Mouse (Mus musculus) CH12.LX (cell line): ENCODE measurements at regions not wholly inside any gene's neighbourhood (a gene's known extent, or its start where the extent isn't known, plus 50 kb on each side); places are given as distances from the start of the nearest gene placed in this dataset.

Experiments
- DNase-seq: peaks from one replicate; pipeline ENCODE4 v3.0.0-alpha.2; 2013; ENCODE audit errors: extremely low read depth
- H3K27ac ChIP-seq: 2 replicates; pipeline ENCODE4 v1.5.1; 2012; ENCODE audit warnings: low read depth, mild to moderate bottlenecking, control low read depth, moderate library complexity; ENCODE audit not compliant: insufficient read depth
- H3K27me3 ChIP-seq: replicated peaks from 2 replicates; pipeline ENCODE3; 2012; ENCODE audit warnings: inconsistent platforms
- H3K36me3 ChIP-seq, 2 experiments: replicated peaks in 1 of 2; 2 replicates each; pipeline versions ENCODE3 to v1.6.1; 2012; ENCODE audit warnings: inconsistent platforms in 1 of 2, low read length in 1 of 2, mild to moderate bottlenecking in 1 of 2, mixed read lengths in 1 of 2, moderate library complexity in 1 of 2; ENCODE audit not compliant: control insufficient read depth in 1 of 2, insufficient read depth in 1 of 2
- H3K4me1 ChIP-seq, 2 experiments: 2 replicates each; pipeline ENCODE4 v1.6.1; 2012; ENCODE audit warnings: inconsistent platforms in 1 of 2, moderate library complexity in 1 of 2; ENCODE audit not compliant: insufficient read depth in 2 of 2, control insufficient read depth in 1 of 2
- H3K4me2 ChIP-seq: 2 replicates; pipeline ENCODE4 v1.6.1; 2012; ENCODE audit warnings: low read depth, mild to moderate bottlenecking, control low read depth; ENCODE audit not compliant: poor library complexity, insufficient read depth, severe bottlenecking
- H3K4me3 ChIP-seq, 3 experiments: fragments of 150-350 bp in 1 of 3; sonication (generic) in 1 of 3; replicated peaks in 1 of 3; 2 replicates each; pipeline versions ENCODE3 to v1.5.1; 2011 to 2012; ENCODE audit warnings: low read depth in 2 of 3, low read length in 2 of 3, mild to moderate bottlenecking in 2 of 3, moderate library complexity in 2 of 3, control low read depth in 1 of 3, improper control_type of control experiment in 1 of 3, inconsistent platforms in 1 of 3, mixed read lengths in 1 of 3; ENCODE audit not compliant: poor library complexity in 1 of 3
- H3K79me2 ChIP-seq: replicated peaks from 2 replicates; pipeline ENCODE4 v1.6.1; 2012; ENCODE audit warnings: mild to moderate bottlenecking, moderate library complexity; ENCODE audit not compliant: control insufficient read depth, poor library complexity, insufficient read depth, severe bottlenecking; ENCODE audit errors: extremely low read depth
- H3K9ac ChIP-seq: 2 replicates; pipeline ENCODE4 v1.6.1; 2012; ENCODE audit warnings: low read depth, mild to moderate bottlenecking, control low read depth, moderate library complexity; ENCODE audit not compliant: insufficient read depth
- H3K9me3 ChIP-seq: replicated peaks from 2 replicates; pipeline ENCODE3; 2012; ENCODE audit warnings: low read length, inconsistent platforms, mixed read lengths
- BHLHE40 ChIP-seq: IDR thresholded peaks from 2 replicates; pipeline ENCODE4 v1.6.1; 2011; ENCODE audit warnings: mild to moderate bottlenecking, low read depth, low read length, improper control_type of control experiment
- CHD2 ChIP-seq: IDR thresholded peaks from 2 replicates; pipeline ENCODE4 v1.6.1; 2011; ENCODE audit warnings: low read length, improper control_type of control experiment
- CTCF ChIP-seq, 2 experiments: IDR thresholded peaks in 1 of 2; conservative IDR thresholded peaks in 1 of 2; 2 replicates each; pipeline ENCODE4 v1.5.1; 2011 to 2012; ENCODE audit warnings: low read depth in 2 of 2, low read length in 2 of 2, improper control_type of control experiment in 1 of 2, inconsistent platforms in 1 of 2, mild to moderate bottlenecking in 1 of 2, moderate library complexity in 1 of 2
- E2F4 ChIP-seq: IDR thresholded peaks from 2 replicates; pipeline ENCODE4 v1.6.1; 2011; ENCODE audit warnings: low read depth, low read length, improper control_type of control experiment; ENCODE audit not compliant: insufficient replicate concordance
- ELF1 ChIP-seq: IDR thresholded peaks from 2 replicates; pipeline ENCODE4 v1.6.1; 2014; ENCODE audit warnings: low read depth, mild to moderate bottlenecking, inconsistent platforms, low read length, improper control_type of control experiment
- ETS1 ChIP-seq: conservative IDR thresholded peaks from 2 replicates; pipeline ENCODE4 v1.6.1; 2012; ENCODE audit warnings: low read depth, mild to moderate bottlenecking, inconsistent platforms, low read length, improper control_type of control experiment, moderate library complexity
- HCFC1 ChIP-seq: IDR thresholded peaks from 2 replicates; pipeline ENCODE4 v1.6.1; 2012; ENCODE audit warnings: low read depth, mild to moderate bottlenecking, inconsistent platforms, low read length, improper control_type of control experiment
- IRF4 ChIP-seq: IDR thresholded peaks from 2 replicates; pipeline ENCODE4 v1.6.1; 2014; ENCODE audit warnings: low read depth, mild to moderate bottlenecking, inconsistent platforms, low read length, improper control_type of control experiment
- JUN ChIP-seq: IDR thresholded peaks from 2 replicates; pipeline ENCODE4 v1.6.1; 2011; ENCODE audit warnings: low read depth, mild to moderate bottlenecking, low read length, improper control_type of control experiment, moderate library complexity; ENCODE audit not compliant: insufficient read depth
- MAFK ChIP-seq: IDR thresholded peaks from 2 replicates; pipeline ENCODE4 v1.6.1; 2011; ENCODE audit warnings: low read length, improper control_type of control experiment; ENCODE audit not compliant: insufficient replicate concordance
- MXI1 ChIP-seq: IDR thresholded peaks from 2 replicates; pipeline ENCODE4 v1.6.1; 2011; ENCODE audit warnings: mild to moderate bottlenecking, low read depth, low read length, improper control_type of control experiment
- NELFE ChIP-seq: IDR thresholded peaks from 2 replicates; pipeline ENCODE4 v1.6.1; 2011; ENCODE audit warnings: low read depth, low read length, improper control_type of control experiment
- NRF1 ChIP-seq: IDR thresholded peaks from 2 replicates; pipeline ENCODE4 v1.6.1; 2014; ENCODE audit warnings: low read depth, mild to moderate bottlenecking, inconsistent platforms, low read length, improper control_type of control experiment, moderate library complexity
- POLR2A ChIP-seq: IDR thresholded peaks from 2 replicates; pipeline ENCODE4 v1.6.1; 2011; ENCODE audit warnings: low read depth, mild to moderate bottlenecking, improper control_type of control experiment, low read length
- RAD21 ChIP-seq: IDR thresholded peaks from 2 replicates; pipeline ENCODE4 v1.6.1; 2011; ENCODE audit warnings: low read depth, mild to moderate bottlenecking, low read length, improper control_type of control experiment, moderate library complexity
- RCOR1 ChIP-seq: conservative IDR thresholded peaks from 2 replicates; pipeline ENCODE4 v1.6.1; 2012; ENCODE audit warnings: low read depth, mild to moderate bottlenecking, inconsistent platforms, low read length, improper control_type of control experiment
- SMC3 ChIP-seq: IDR thresholded peaks from 2 replicates; pipeline ENCODE4 v1.6.1; 2011; ENCODE audit warnings: low read depth, low read length, improper control_type of control experiment
- UBTF ChIP-seq: IDR thresholded peaks from 2 replicates; pipeline ENCODE4 v1.6.1; 2012; ENCODE audit warnings: low read depth, mild to moderate bottlenecking, inconsistent platforms, low read length, improper control_type of control experiment, moderate library complexity
- USF2 ChIP-seq: conservative IDR thresholded peaks from 2 replicates; pipeline ENCODE4 v1.6.1; 2011; ENCODE audit warnings: low read depth, low read length, improper control_type of control experiment
- ZC3H11A ChIP-seq: IDR thresholded peaks from 2 replicates; pipeline ENCODE4 v1.6.1; 2012; ENCODE audit warnings: low read depth, mild to moderate bottlenecking, inconsistent platforms, low read length, improper control_type of control experiment
- ZKSCAN1 ChIP-seq: IDR thresholded peaks from 2 replicates; pipeline ENCODE4 v1.6.1; 2012; ENCODE audit warnings: low read depth, inconsistent platforms, low read length, improper control_type of control experiment, borderline replicate concordance
- dilution Hi-C: fragments of 300-500 bp; cut with MboI; formaldehyde crosslinking; loops from 2 replicates; pipeline ENCODE4 v1.14.3; 2020; ENCODE audit warnings: low sequenced_read_pairs; ENCODE audit not compliant: extremely low pct_unique_long_range_greater_than_20kb, extremely low pct_ligation_motif_present
- in situ Hi-C: fragments of 300-500 bp; cut with MboI; formaldehyde crosslinking; loops from 3 replicates; pipeline ENCODE4 v1.14.3; 2019; ENCODE audit warnings: low sequenced_read_pairs, low pct_ligation_motif_present, low pct_unique_long_range_greater_than_20kb, mixed read lengths

- Histone ChIP-seq H3K4me3 (no peak overlapping the region), H3K36me3 (no peaks in the 10 kb centered on the region), H3K79me2 (no peaks in the 10 kb centered on the region), H3K9me3 (peaks cover 60% of the 10 kb centered on the region), H3K9ac (no peak overlapping the region), H3K4me2 (no peak overlapping the region), H3K4me1 (no peaks in the 10 kb centered on the region), H3K27me3 (no peaks in the 10 kb centered on the region), H3K27ac (no peak overlapping the region)
- dilution Hi-C loops (no loop called here), in situ Hi-C loops (no loop called here)
- TF ChIP-seq MXI1, result no peak
- TF ChIP-seq NRF1, result no peak
- TF ChIP-seq RAD21, result no peak
- no peak for TF ChIP-seq ELF1
- TF ChIP-seq UBTF, result no peak
- no peak for TF ChIP-seq SMC3
- TF ChIP-seq IRF4, result no peak
- no peak for DNase-seq
These were observed 262.8 kb upstream of the Tenm2 start for GRCm38 (mm10) chr11:37498463-37499015.

GRCm38 (mm10) chr11:37497874-37498273, 262.1 kb upstream of the Tenm2 start:
- Histone ChIP-seq H3K27me3 (no peaks in the 10 kb centered on the region), H3K4me1 (no peaks in the 10 kb centered on the region), H3K79me2 (no peaks in the 10 kb centered on the region), H3K4me3 (no peak overlapping the region), H3K9ac (no peak overlapping the region), H3K4me2 (no peak overlapping the region), H3K27ac (no peak overlapping the region), H3K36me3 (no peaks in the 10 kb centered on the region), H3K9me3 (peaks cover 67% of the 10 kb centered on the region)
- in situ Hi-C loops (no loop called here), dilution Hi-C loops (no loop called here)
- no peak for DNase-seq
- TF ChIP-seq RCOR1, result no peak
- TF ChIP-seq MXI1, result no peak
- TF ChIP-seq E2F4, result no peak
- no peak for TF ChIP-seq ZC3H11A
- TF ChIP-seq BHLHE40, result no peak
- TF ChIP-seq USF2, result no peak
- no peak for TF ChIP-seq ZKSCAN1
- no peak for TF ChIP-seq JUN
- TF ChIP-seq NELFE, result no peak
- TF ChIP-seq MAFK, result no peak
- no peak for TF ChIP-seq CHD2
- no peak for TF ChIP-seq CTCF (conservative IDR thresholded peaks at IDR 0.05 in 1 of 2, IDR thresholded peaks at IDR 0.05 in 1 of 2; ENCODE audit: low read depth in 2 of 2, low read length in 2 of 2)
- TF ChIP-seq HCFC1, result no peak
- no peak for TF ChIP-seq ETS1
- TF ChIP-seq POLR2A, result no peak
